Mouse (Mus musculus) spleen, adult 2 months (tissue): ENCODE measurements around the gene Ccnl2. TPM values are rescaled to one million over a fixed set of nuclear protein-coding genes. Genes with fewer than 3 reads are reported as not detected.
A peak's percentile ranks its signal among the peaks of the same experiment; 100 is the strongest.

Experiments used
- DNase-seq, 2 experiments: peaks; one replicate each; pipeline versions ENCODE4 v3.0.0 to v3.0.0-alpha.2; 2012 to 2021; ENCODE audit warnings: low spot score in 2 of 2, low read depth in 1 of 2
- H3K27ac ChIP-seq: fragments of 200-500 bp; 2 replicates; pipeline ENCODE4 v1.5.1; 2012; ENCODE audit warnings: low read length, inconsistent platforms; ENCODE audit not compliant: insufficient read depth
- H3K27me3 ChIP-seq: fragments of 200-500 bp; 2 replicates; pipeline ENCODE4 v1.6.1; 2012; ENCODE audit warnings: mild to moderate bottlenecking, moderate library complexity, low read length, inconsistent platforms; ENCODE audit not compliant: control insufficient read depth, insufficient read depth
- H3K36me3 ChIP-seq: fragments of 200-500 bp; 2 replicates; pipeline ENCODE4 v1.6.1; 2012; ENCODE audit warnings: mild to moderate bottlenecking, low read length, inconsistent platforms; ENCODE audit not compliant: control insufficient read depth, insufficient read depth
- H3K4me1 ChIP-seq: fragments of 200-500 bp; 2 replicates; pipeline ENCODE4 v1.6.1; 2011; ENCODE audit warnings: inconsistent platforms; ENCODE audit not compliant: control insufficient read depth, insufficient read depth, insufficient read length
- H3K4me3 ChIP-seq: fragments of 200-500 bp; 2 replicates; pipeline ENCODE4 v1.5.1; 2011; ENCODE audit warnings: mild to moderate bottlenecking, inconsistent platforms; ENCODE audit not compliant: insufficient read depth, insufficient read length; ENCODE audit errors: extremely low read depth
- CTCF ChIP-seq: fragments of 200-500 bp; IDR thresholded peaks from 2 replicates; pipeline ENCODE4 v1.5.1; 2011; ENCODE audit warnings: mild to moderate bottlenecking, inconsistent platforms; ENCODE audit not compliant: insufficient read depth, insufficient read length, insufficient replicate concordance; ENCODE audit errors: extremely low read depth
- POLR2A ChIP-seq: fragments of 200-500 bp; IDR thresholded peaks from 2 replicates; pipeline ENCODE4 v1.6.1; 2011; ENCODE audit warnings: low read depth, low read length, inconsistent platforms
- WGBS: fragments of 180-500 bp; shearing (Covaris S2); methylation state at CpG from one replicate; pipeline ENCODE4 v1.1.7; 2018; 5-methylcytosine and 5-hydroxymethylcytosine counted together
- polyA plus RNA-seq: library from polyadenylated mRNA; depleted of rRNA; stranded (reverse); fragments of >200 nt; gene quantifications from 2 replicates; pipeline ENCODE4 v1.2.3, GENCODE M21; 2012; rRNA removed

The Ccnl2 gene
- polyA plus RNA-seq, 1 experiment: 56.2 TPM

GRCm38 (mm10) chr4:155859318-155859717 lies 47.0 kb downstream of the Ccnl2 start:
- no peak for DNase-seq
- Histone ChIP-seq H3K4me3 (no peak overlapping the region), H3K36me3 (peaks cover 18% of the 10 kb centered on the region), H3K27me3 (no peaks in the 10 kb centered on the region), H3K4me1 (no peaks in the 10 kb centered on the region), H3K27ac (no peak overlapping the region)
- TF ChIP-seq POLR2A: no peak
- TF ChIP-seq CTCF: no peak
- 58% methylated on average over 13 of the region's 13 CpGs for WGBS

GRCm38 (mm10) chr4:155861787-155862186 lies 49.5 kb downstream of the Ccnl2 start:
- TF ChIP-seq CTCF: no peak
- no peak for TF ChIP-seq POLR2A
- H3K36me3 ChIP-seq: peaks cover 15% of the 10 kb centered on the region
- H3K27me3 ChIP-seq: no peaks in the 10 kb centered on the region
- 88% methylated on average over 7 of the region's 7 CpGs for WGBS
- no peak overlapping the region for H3K4me3 ChIP-seq
- no peak for DNase-seq
- H3K4me1 ChIP-seq: no peaks in the 10 kb centered on the region
- no peak overlapping the region for H3K27ac ChIP-seq

- H3K27ac ChIP-seq: no peak within 1 kb of the TSS
- WGBS: 82% methylated on average over 5 of the region's 5 CpGs
Measured at GRCm38 (mm10) chr4:155863001-155863400, 50.7 kb downstream of the Ccnl2 start, which contains the start of gene Tas1r3. Tas1r3 (minus strand) TSS chr4:155863362.

GRCm38 (mm10) chr4:155868614-155869298 lies 56.5 kb downstream of the Ccnl2 start:
- WGBS: 10% methylated on average over 22 of the region's 22 CpGs
- Histone ChIP-seq H3K4me3 (peak overlapping the region; percentile 69), H3K36me3 (peaks cover 20% of the 10 kb centered on the region), H3K4me1 (peaks cover 6% of the 10 kb centered on the region; the same call in 1 of the 2 replicates), H3K27ac (no peak overlapping the region), H3K27me3 (no peaks in the 10 kb centered on the region)
- TF ChIP-seq CTCF (no peak), POLR2A (no peak)
- DNase-seq: no peak

More at GRCm38 (mm10) chr4:155863001-155863400, 50.7 kb downstream of the Ccnl2 start, which contains the start of gene Tas1r3:
- H3K4me1 ChIP-seq: no peaks in the 10 kb centered on the region
- no peak within 1 kb of the TSS for H3K4me3 ChIP-seq
- H3K36me3 ChIP-seq: peaks cover 16% of the 10 kb centered on the region
- H3K27me3 ChIP-seq: no peaks in the 10 kb centered on the region
- DNase-seq: no peak
- TF ChIP-seq CTCF: no peak

GRCm38 (mm10) chr4:155869317-155870033 lies 57.2 kb downstream of the Ccnl2 start, which contains the start of the genes Cptp and Ints11:
Cptp (minus strand) TSS chr4:155869440.
Ints11 (plus strand) TSS chr4:155869546.
- Histone ChIP-seq H3K27me3 (no peaks in the 10 kb centered on the region), H3K4me1 (peaks cover 6% of the 10 kb centered on the region; the same call in 1 of the 2 replicates), H3K4me3 (peak within 1 kb of the TSS; percentile 90), H3K27ac (peak within 1 kb of the TSS; percentile 50; the same call in 1 of the 2 replicates), H3K36me3 (peaks cover 20% of the 10 kb centered on the region)
- DNase-seq: peak; percentile 79 to 96
- TF ChIP-seq CTCF (0 out of 2 replicates have a peak, but pooled peaks have one; percentile 9), POLR2A (peak; percentile 76)
- WGBS: under 1% methylated on average over 63 of the region's 63 CpGs

- Histone ChIP-seq H3K27me3 (no peaks in the 10 kb centered on the region), H3K4me3 (no peak overlapping the region), H3K4me1 (peaks cover 6% of the 10 kb centered on the region; the same call in 1 of the 2 replicates), H3K27ac (no peak overlapping the region), H3K36me3 (peaks cover 21% of the 10 kb centered on the region)
- 93% methylated on average over 7 of the region's 7 CpGs for WGBS
- TF ChIP-seq POLR2A (no peak), CTCF (no peak)
- no peak for DNase-seq
Measured at GRCm38 (mm10) chr4:155871404-155871803, 59.1 kb downstream of the Ccnl2 start.

Other genes with a start within 250 kb of the Ccnl2 start
- 6.2 and 7.1 TPM in 2 replicates for gene Slc35e2, start 211.1 kb upstream of the Ccnl2 start, polyA plus RNA-seq
- gene Cdk11b, start 187.6 kb upstream of the Ccnl2 start, polyA plus RNA-seq: 25.8 and 27.8 TPM in 2 replicates
- not detected in 2 replicates for gene Gm10563, start 167.1 kb upstream of the Ccnl2 start, polyA plus RNA-seq
- 57.2 and 83.5 TPM in 2 replicates for gene Mmp23, start 159.1 kb upstream of the Ccnl2 start, polyA plus RNA-seq
- 56.8 and 67.4 TPM in 2 replicates for gene Mib2, start 143.3 kb upstream of the Ccnl2 start, polyA plus RNA-seq
- gene Fndc10, start 118.1 kb upstream of the Ccnl2 start, polyA plus RNA-seq: 8.8 and 12.7 TPM in 2 replicates
- 82.4 and 117 TPM in 2 replicates for gene Ssu72, start 107.7 kb upstream of the Ccnl2 start, polyA plus RNA-seq
- 1.6 and 1.9 TPM in 2 replicates for gene Tmem240, start 77.7 kb upstream of the Ccnl2 start, polyA plus RNA-seq
- 59.9 and 91.6 TPM in 2 replicates for gene Atad3a, start 51.4 kb upstream of the Ccnl2 start, polyA plus RNA-seq
- gene Vwa1, start 37.8 kb upstream of the Ccnl2 start, polyA plus RNA-seq: 21.5 and 24.3 TPM in 2 replicates
- 0.06 and 0.16 TPM in 2 replicates for gene Tmem88b, start 26.6 kb upstream of the Ccnl2 start, polyA plus RNA-seq
- gene Ankrd65, start 22.1 kb upstream of the Ccnl2 start, polyA plus RNA-seq: 0.25 and 0.49 TPM in 2 replicates
- 23.3 and 31.4 TPM in 2 replicates for gene Mrpl20, start 9.6 kb upstream of the Ccnl2 start, polyA plus RNA-seq
- gene Aurkaip1, start 18.8 kb downstream of the Ccnl2 start, polyA plus RNA-seq: 88.7 and 144 TPM in 2 replicates
- gene Mxra8, start 27.2 kb downstream of the Ccnl2 start, polyA plus RNA-seq: 73.6 and 118 TPM in 2 replicates
- 98.5 and 132 TPM in 2 replicates for gene Dvl1, start 34.9 kb downstream of the Ccnl2 start, polyA plus RNA-seq
- gene Tas1r3, start 50.9 kb downstream of the Ccnl2 start, polyA plus RNA-seq: 0.95 and 1.2 TPM in 2 replicates
- 18.9 and 19.8 TPM in 2 replicates for gene Cptp, start 57.0 kb downstream of the Ccnl2 start, polyA plus RNA-seq
- gene Ints11, start 57.1 kb downstream of the Ccnl2 start, polyA plus RNA-seq: 31.8 and 36.3 TPM in 2 replicates
- gene Pusl1, start 79.3 kb downstream of the Ccnl2 start, polyA plus RNA-seq: 48.8 and 70.1 TPM in 2 replicates
- 29.1 and 31.9 TPM in 2 replicates for gene Acap3, start 79.3 kb downstream of the Ccnl2 start, polyA plus RNA-seq
- gene Ube2j2, start 131.3 kb downstream of the Ccnl2 start, polyA plus RNA-seq: 53.6 and 113 TPM in 2 replicates
- gene C1qtnf12, start 149.8 kb downstream of the Ccnl2 start, polyA plus RNA-seq: 21.6 and 50.1 TPM in 2 replicates
- 4.9 and 7.6 TPM in 2 replicates for gene B3galt6, start 180.2 kb downstream of the Ccnl2 start, polyA plus RNA-seq
- 33.5 and 35.7 TPM in 2 replicates for gene Sdf4, start 180.4 kb downstream of the Ccnl2 start, polyA plus RNA-seq
- gene Tnfrsf4, start 201.4 kb downstream of the Ccnl2 start, polyA plus RNA-seq: 20.7 and 34.3 TPM in 2 replicates
- 29.9 and 38.2 TPM in 2 replicates for gene Tnfrsf18, start 213.7 kb downstream of the Ccnl2 start, polyA plus RNA-seq
- gene Ttll10, start 246.9 kb downstream of the Ccnl2 start, polyA plus RNA-seq: 0.07 TPM in 1 of 2 replicates, not detected in the other